Mouse (Mus musculus): Measurements from ENCODE around the gene Gjc3. TPM values are rescaled to one million over a fixed set of nuclear protein-coding genes. Genes with fewer than 3 reads are reported as not detected.

The Gjc3 gene
- total and polyA plus RNA-seq, 3 experiments = not detected

DNA sequence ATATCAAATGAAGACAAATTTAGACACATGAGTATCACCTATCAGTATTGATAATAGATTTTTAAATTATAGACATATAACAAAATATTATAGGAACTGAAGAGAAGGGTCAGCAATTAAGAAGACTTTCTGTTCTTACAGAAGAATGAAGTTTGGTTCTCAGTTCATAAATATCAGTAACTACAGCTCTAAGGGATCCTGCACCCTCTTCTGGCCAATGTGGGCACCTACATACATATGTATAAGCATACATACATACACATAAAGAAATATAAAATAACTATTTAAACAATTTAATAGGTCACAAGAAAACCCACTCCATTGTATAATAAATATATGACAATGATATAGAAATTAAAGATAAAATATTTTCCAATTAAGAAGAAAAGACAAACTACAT lies 48.4 kb downstream of the Gjc3 start:
- no peak for DNase-seq (ENCODE audit: extremely low read depth)
- Histone ChIP-seq H3K4me1 (ENCODE audit: control insufficient read depth in 1 of 2, insufficient read depth in 2 of 2) (peaks cover 2 to 14% of the 10 kb centered on the region in 2 experiments; a peak in 2 of 4 replicates), H3K4me2 (ENCODE audit: insufficient read depth, low read depth, poor library complexity, severe bottlenecking) (no peak overlapping the region), H3K27ac (ENCODE audit: insufficient read depth, low read depth) (no peak overlapping the region), H3K9ac (ENCODE audit: insufficient read depth, low read depth) (no peak overlapping the region), H3K36me3 (replicated peaks in 1 of 2; ENCODE audit: control insufficient read depth in 1 of 2, insufficient read depth in 1 of 2, low read length in 1 of 2) (no peaks in the 10 kb centered on the region), H3K4me3 (replicated peaks in 1 of 3; ENCODE audit: low read depth in 2 of 3, low read length in 2 of 3, poor library complexity in 1 of 3) (no peak overlapping the region), H3K79me2 (replicated peaks; ENCODE audit: control insufficient read depth, extremely low read depth, insufficient read depth, poor library complexity, severe bottlenecking) (no peaks in the 10 kb centered on the region), H3K27me3 (replicated peaks) (no peaks in the 10 kb centered on the region), H3K9me3 (replicated peaks; ENCODE audit: low read length) (no peaks in the 10 kb centered on the region)
- peak; percentile 38 for TF ChIP-seq SMC3 (IDR thresholded peaks at IDR 0.05; ENCODE audit: low read depth, low read length)
- TF ChIP-seq MEF2A (IDR thresholded peaks at IDR 0.05; ENCODE audit: borderline replicate concordance, low read depth, low read length) = no peak
- TF ChIP-seq POLR2AphosphoS2 (IDR thresholded peaks at IDR 0.05; ENCODE audit: low read depth, low read length) = no peak
- TF ChIP-seq JUN (IDR thresholded peaks at IDR 0.05; ENCODE audit: insufficient read depth, low read depth, low read length) = no peak
- TF ChIP-seq BHLHE40 (IDR thresholded peaks at IDR 0.05; ENCODE audit: low read depth, low read length) = no peak
- TF ChIP-seq RAD21 (IDR thresholded peaks at IDR 0.05; ENCODE audit: low read depth, low read length) = peak; percentile 38
- TF ChIP-seq CTCF (conservative IDR thresholded peaks at IDR 0.05 in 1 of 2, IDR thresholded peaks at IDR 0.05 in 1 of 2; ENCODE audit: low read depth in 2 of 2, low read length in 2 of 2) = peak in 1 of 2 experiments; percentile 57; a peak in 2 of 4 replicates
- in situ Hi-C loops (cut with MboI; ENCODE audit: low pct_ligation_motif_present, low pct_unique_long_range_greater_than_20kb, low sequenced_read_pairs) = no loop called here
- dilution Hi-C loops (cut with MboI; ENCODE audit: extremely low pct_ligation_motif_present, extremely low pct_unique_long_range_greater_than_20kb, low sequenced_read_pairs) = no loop called here

DNA sequence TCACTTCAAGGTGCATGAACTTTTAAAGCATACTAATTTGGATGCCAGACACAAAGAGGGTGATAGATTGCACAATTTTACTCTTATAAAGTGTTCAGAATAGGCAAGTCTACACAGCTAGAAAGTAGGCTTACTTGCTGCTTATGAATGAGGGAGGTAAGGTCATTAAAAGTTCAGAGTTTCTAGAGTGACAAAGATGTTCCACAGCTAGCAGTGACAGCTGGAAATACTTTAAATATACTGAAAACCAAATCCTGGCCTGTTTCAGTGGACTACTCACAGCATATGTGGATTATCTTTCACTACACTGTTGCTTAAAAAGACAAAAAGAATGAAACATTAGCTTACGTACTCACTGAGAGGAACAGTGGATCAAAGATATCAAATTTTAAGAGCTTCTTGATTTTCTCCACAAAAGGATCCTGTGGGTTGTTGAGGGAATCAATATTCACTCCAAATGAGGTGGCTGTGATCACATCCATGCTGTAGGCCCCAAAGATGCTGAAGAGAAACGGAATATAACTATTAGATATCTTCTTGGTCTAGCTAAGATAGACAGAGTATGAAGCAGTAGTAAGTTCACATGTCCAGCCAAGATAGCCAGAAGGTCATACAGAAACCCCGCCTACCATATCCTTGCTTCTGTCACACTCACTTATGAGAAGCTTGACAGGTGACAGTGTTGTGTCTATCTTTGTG lies 53.2 kb downstream of the Gjc3 start:
- no peaks in the 10 kb centered on the region for H3K27me3 ChIP-seq (replicated peaks)
- in situ Hi-C loops (cut with MboI; ENCODE audit: low pct_ligation_motif_present, low pct_unique_long_range_greater_than_20kb, low sequenced_read_pairs) (no loop called here), dilution Hi-C loops (cut with MboI; ENCODE audit: extremely low pct_ligation_motif_present, extremely low pct_unique_long_range_greater_than_20kb, low sequenced_read_pairs) (no loop called here)
- DNase-seq (ENCODE audit: extremely low read depth) = no peak
- H3K4me2 ChIP-seq (ENCODE audit: insufficient read depth, low read depth, poor library complexity, severe bottlenecking) = no peak overlapping the region
- H3K9ac ChIP-seq (ENCODE audit: insufficient read depth, low read depth) = no peak overlapping the region
- no peaks in the 10 kb centered on the region for H3K36me3 ChIP-seq (replicated peaks in 1 of 2; ENCODE audit: control insufficient read depth in 1 of 2, insufficient read depth in 1 of 2, low read length in 1 of 2)
- no peak for TF ChIP-seq CHD2 (IDR thresholded peaks at IDR 0.05; ENCODE audit: low read length)
- TF ChIP-seq ETS1 (conservative IDR thresholded peaks at IDR 0.05; ENCODE audit: low read depth, low read length) = 0 out of 2 replicates have a peak, but pooled peaks have one; percentile 11
- no peaks in the 10 kb centered on the region for H3K9me3 ChIP-seq (replicated peaks; ENCODE audit: low read length)
- H3K4me1 ChIP-seq (ENCODE audit: control insufficient read depth in 1 of 2, insufficient read depth in 2 of 2) = 0 out of 4 replicates have a peak, but pooled peaks cover 0 to under 1% of the 10 kb centered on the region in 2 experiments
- no peak overlapping the region for H3K27ac ChIP-seq (ENCODE audit: insufficient read depth, low read depth)
- no peaks in the 10 kb centered on the region for H3K79me2 ChIP-seq (replicated peaks; ENCODE audit: control insufficient read depth, extremely low read depth, insufficient read depth, poor library complexity, severe bottlenecking)
- no peak overlapping the region for H3K4me3 ChIP-seq (replicated peaks in 1 of 3; ENCODE audit: low read depth in 2 of 3, low read length in 2 of 3, poor library complexity in 1 of 3)

Other genes with a start within 250 kb of the Gjc3 start
Only the 20 nearest of the 22 such genes appear.
- 0.67 and 1.4 TPM in 2 replicates for gene Nyap1, start 221.5 kb downstream of the Gjc3 start, total RNA-seq (2012; rRNA removed)
- 0.28 and 0.34 TPM in 2 replicates for gene Nyap1, start 221.5 kb downstream of the Gjc3 start, total RNA-seq (2014; rRNA removed)
- 0.35 and 0.43 TPM in 2 replicates for gene Nyap1, start 221.5 kb downstream of the Gjc3 start, polyA plus RNA-seq (2012; ENCODE audit: insufficient read length, low read depth)
- 32.0 and 39.9 TPM in 2 replicates for gene Tsc22d4, start 217.4 kb downstream of the Gjc3 start, total RNA-seq (2012; rRNA removed)
- 26.4 and 28.2 TPM in 2 replicates for gene Tsc22d4, start 217.4 kb downstream of the Gjc3 start, total RNA-seq (2014; rRNA removed)
- 91.2 and 103 TPM in 2 replicates for gene Tsc22d4, start 217.4 kb downstream of the Gjc3 start, polyA plus RNA-seq (2012; ENCODE audit: insufficient read length, low read depth)
- 31.6 and 34.6 TPM in 2 replicates for gene Ppp1r35, start 184.2 kb downstream of the Gjc3 start, total RNA-seq (2012; rRNA removed)
- 11.8 and 17.3 TPM in 2 replicates for gene Ppp1r35, start 184.2 kb downstream of the Gjc3 start, total RNA-seq (2014; rRNA removed)
- 23.3 and 24.1 TPM in 2 replicates for gene Ppp1r35, start 184.2 kb downstream of the Gjc3 start, polyA plus RNA-seq (2012; ENCODE audit: insufficient read length, low read depth)
- 32.7 and 38.5 TPM in 2 replicates for gene Mepce, start 175.4 kb downstream of the Gjc3 start, total RNA-seq (2012; rRNA removed)
- gene Mepce, start 175.4 kb downstream of the Gjc3 start, total RNA-seq (2014; rRNA removed) = 31.1 and 37.3 TPM in 2 replicates
- gene Mepce, start 175.4 kb downstream of the Gjc3 start, polyA plus RNA-seq (2012; ENCODE audit: insufficient read length, low read depth) = 42.4 and 43.7 TPM in 2 replicates
- 1.3 and 1.9 TPM in 2 replicates for gene Zcwpw1, start 175.3 kb downstream of the Gjc3 start, total RNA-seq (2012; rRNA removed)
- gene Zcwpw1, start 175.3 kb downstream of the Gjc3 start, total RNA-seq (2014; rRNA removed) = 2.3 and 3.0 TPM in 2 replicates
- 1.5 and 2.8 TPM in 2 replicates for gene Zcwpw1, start 175.3 kb downstream of the Gjc3 start, polyA plus RNA-seq (2012; ENCODE audit: insufficient read length, low read depth)
- gene Pilra, start 126.8 kb downstream of the Gjc3 start, total RNA-seq (2012; rRNA removed) = 0.08 and 0.13 TPM in 2 replicates
- gene Pilra, start 126.8 kb downstream of the Gjc3 start, total RNA-seq (2014; rRNA removed) = not detected in 2 replicates
- 0.42 and 0.66 TPM in 2 replicates for gene Pilra, start 126.8 kb downstream of the Gjc3 start, polyA plus RNA-seq (2012; ENCODE audit: insufficient read length, low read depth)
- gene Pilrb1, start 105.0 kb downstream of the Gjc3 start, total RNA-seq (2012; rRNA removed) = not detected in 2 replicates
- not detected in 2 replicates for gene Pilrb1, start 105.0 kb downstream of the Gjc3 start, total RNA-seq (2014; rRNA removed)
- not detected in 2 replicates for gene Pilrb1, start 105.0 kb downstream of the Gjc3 start, polyA plus RNA-seq (2012; ENCODE audit: insufficient read length, low read depth)
- not detected in 2 replicates for gene Pilrb2, start 91.3 kb downstream of the Gjc3 start, total RNA-seq (2012; rRNA removed)
- gene Pilrb2, start 91.3 kb downstream of the Gjc3 start, total RNA-seq (2014; rRNA removed) = not detected in 2 replicates
- not detected in 2 replicates for gene Pilrb2, start 91.3 kb downstream of the Gjc3 start, polyA plus RNA-seq (2012; ENCODE audit: insufficient read length, low read depth)
- gene Cyp3a13, start 41.5 kb downstream of the Gjc3 start, total RNA-seq (2012; rRNA removed) = not detected in 2 replicates
- not detected in 2 replicates for gene Cyp3a13, start 41.5 kb downstream of the Gjc3 start, total RNA-seq (2014; rRNA removed)
- 0.16 TPM in 1 of 2 replicates, not detected in the other for gene Cyp3a13, start 41.5 kb downstream of the Gjc3 start, polyA plus RNA-seq (2012; ENCODE audit: insufficient read length, low read depth)
- gene Azgp1, start 18.4 kb upstream of the Gjc3 start, total RNA-seq (2012; rRNA removed) = not detected in 2 replicates
- not detected in 2 replicates for gene Azgp1, start 18.4 kb upstream of the Gjc3 start, total RNA-seq (2014; rRNA removed)
- not detected in 2 replicates for gene Azgp1, start 18.4 kb upstream of the Gjc3 start, polyA plus RNA-seq (2012; ENCODE audit: insufficient read length, low read depth)
- not detected in 2 replicates for gene Smok3a, start 58.2 kb upstream of the Gjc3 start, total RNA-seq (2012; rRNA removed)
- gene Smok3a, start 58.2 kb upstream of the Gjc3 start, total RNA-seq (2014; rRNA removed) = not detected in 2 replicates
- not detected in 2 replicates for gene Smok3a, start 58.2 kb upstream of the Gjc3 start, polyA plus RNA-seq (2012; ENCODE audit: insufficient read length, low read depth)
- not detected in 2 replicates for gene Smok3b, start 58.3 kb upstream of the Gjc3 start, total RNA-seq (2012; rRNA removed)
- gene Smok3b, start 58.3 kb upstream of the Gjc3 start, total RNA-seq (2014; rRNA removed) = not detected in 2 replicates
- gene Smok3b, start 58.3 kb upstream of the Gjc3 start, polyA plus RNA-seq (2012; ENCODE audit: insufficient read length, low read depth) = not detected in 2 replicates
- gene Smok3c, start 90.1 kb upstream of the Gjc3 start, total RNA-seq (2012; rRNA removed) = not detected in 2 replicates
- not detected in 2 replicates for gene Smok3c, start 90.1 kb upstream of the Gjc3 start, total RNA-seq (2014; rRNA removed)
- not detected in 2 replicates for gene Smok3c, start 90.1 kb upstream of the Gjc3 start, polyA plus RNA-seq (2012; ENCODE audit: insufficient read length, low read depth)
- 9.5 and 10.5 TPM in 2 replicates for gene Zkscan1, start 122.0 kb upstream of the Gjc3 start, total RNA-seq (2012; rRNA removed)
- gene Zkscan1, start 122.0 kb upstream of the Gjc3 start, total RNA-seq (2014; rRNA removed) = 10.7 and 12.0 TPM in 2 replicates
- gene Zkscan1, start 122.0 kb upstream of the Gjc3 start, polyA plus RNA-seq (2012; ENCODE audit: insufficient read length, low read depth) = 8.9 and 9.2 TPM in 2 replicates
- gene Zscan21, start 153.8 kb upstream of the Gjc3 start, total RNA-seq (2012; rRNA removed) = 9.0 and 10.8 TPM in 2 replicates
- 9.0 and 9.6 TPM in 2 replicates for gene Zscan21, start 153.8 kb upstream of the Gjc3 start, total RNA-seq (2014; rRNA removed)
- 12.1 and 13.6 TPM in 2 replicates for gene Zscan21, start 153.8 kb upstream of the Gjc3 start, polyA plus RNA-seq (2012; ENCODE audit: insufficient read length, low read depth)
- gene Zfp113, start 192.6 kb upstream of the Gjc3 start, total RNA-seq (2012; rRNA removed) = 5.2 and 5.8 TPM in 2 replicates
- gene Zfp113, start 192.6 kb upstream of the Gjc3 start, total RNA-seq (2014; rRNA removed) = 5.5 and 7.0 TPM in 2 replicates
- 4.1 and 4.4 TPM in 2 replicates for gene Zfp113, start 192.6 kb upstream of the Gjc3 start, polyA plus RNA-seq (2012; ENCODE audit: insufficient read length, low read depth)
- gene Cops6, start 198.0 kb upstream of the Gjc3 start, total RNA-seq (2012; rRNA removed) = 78.4 and 80.6 TPM in 2 replicates
- 86.4 and 88.4 TPM in 2 replicates for gene Cops6, start 198.0 kb upstream of the Gjc3 start, total RNA-seq (2014; rRNA removed)
- gene Cops6, start 198.0 kb upstream of the Gjc3 start, polyA plus RNA-seq (2012; ENCODE audit: insufficient read length, low read depth) = 205 and 210 TPM in 2 replicates
- gene Ap4m1, start 208.9 kb upstream of the Gjc3 start, total RNA-seq (2012; rRNA removed) = 16.7 and 17.4 TPM in 2 replicates
- gene Ap4m1, start 208.9 kb upstream of the Gjc3 start, total RNA-seq (2014; rRNA removed) = 20.4 and 21.5 TPM in 2 replicates
- gene Ap4m1, start 208.9 kb upstream of the Gjc3 start, polyA plus RNA-seq (2012; ENCODE audit: insufficient read length, low read depth) = 26.3 and 27.5 TPM in 2 replicates
- 146 and 193 TPM in 2 replicates for gene Mcm7, start 209.3 kb upstream of the Gjc3 start, total RNA-seq (2012; rRNA removed)
- gene Mcm7, start 209.3 kb upstream of the Gjc3 start, total RNA-seq (2014; rRNA removed) = 206 and 209 TPM in 2 replicates
- 267 and 277 TPM in 2 replicates for gene Mcm7, start 209.3 kb upstream of the Gjc3 start, polyA plus RNA-seq (2012; ENCODE audit: insufficient read length, low read depth)
- gene Taf6, start 224.4 kb upstream of the Gjc3 start, total RNA-seq (2012; rRNA removed) = 60.9 and 62.1 TPM in 2 replicates
- 59.8 and 60.2 TPM in 2 replicates for gene Taf6, start 224.4 kb upstream of the Gjc3 start, total RNA-seq (2014; rRNA removed)
- 56.8 and 61.5 TPM in 2 replicates for gene Taf6, start 224.4 kb upstream of the Gjc3 start, polyA plus RNA-seq (2012; ENCODE audit: insufficient read length, low read depth)

Measured in CH12.LX (cell line).